Mouse (Mus musculus): ENCODE results near the gene Car5a.

GRCm38 (mm10) chr8:121952122-121952521, 7.4 kb upstream of the Car5a start:
- TF ChIP-seq CTCF (conservative IDR thresholded peaks at IDR 0.05; ENCODE audit: low read length) (no peak), NANOG (IDR thresholded peaks at IDR 0.05; ENCODE audit: borderline replicate concordance, low read length) (no peak)

Measured in E14TG2a.4 (cell line).